Mouse (Mus musculus): ENCODE measurements around the gene Cplx1. TPM values are rescaled to one million over a fixed set of nuclear protein-coding genes. Genes with fewer than 3 reads are reported as not detected.
"Not testable (repeated sequence)": the region's sequence is repeated elsewhere in the genome, so short reads cannot be mapped to it uniquely, and the experiment has no call there.

Gene Cplx1
- polyA plus RNA-seq, 1 experiment from 2014 or later, result 0.74 TPM

DNA sequence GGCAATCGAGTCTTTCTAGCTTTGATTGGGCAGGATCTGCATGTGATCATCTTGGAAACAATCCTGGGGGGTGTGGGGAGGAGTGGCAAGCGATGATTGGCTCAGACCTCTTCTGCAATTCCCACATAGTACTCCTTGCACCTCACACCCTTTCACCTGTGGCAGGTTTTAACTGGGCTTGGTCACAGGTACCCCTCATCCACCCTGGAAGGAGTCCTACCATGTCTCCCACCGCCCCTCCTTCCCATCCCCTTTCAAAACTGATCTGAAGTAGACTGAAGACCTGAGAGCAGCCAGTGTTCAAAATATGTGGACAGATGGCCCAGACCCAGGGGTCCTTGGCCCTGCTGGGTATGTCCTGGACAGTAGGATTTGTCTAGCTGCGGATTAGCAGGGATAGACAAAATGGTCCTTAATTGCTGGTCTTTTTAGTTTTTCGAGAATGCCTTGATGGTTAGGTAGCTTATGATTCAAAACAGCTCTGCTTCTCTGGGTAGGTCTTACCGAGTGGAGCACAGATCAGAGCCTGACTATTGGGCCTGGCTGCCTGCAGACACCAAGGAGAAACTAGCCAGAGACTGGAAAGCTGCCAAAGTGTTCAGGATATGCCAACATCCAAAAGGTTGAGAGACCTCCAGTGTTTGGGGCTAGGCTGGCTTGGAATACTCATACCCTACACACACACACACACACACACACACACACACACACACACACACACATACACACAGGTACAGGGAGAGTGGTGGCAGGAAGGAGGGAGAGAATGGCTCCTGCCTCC lies 34.1 kb downstream of the Cplx1 start:
- Histone ChIP-seq H3K27ac (replicated peaks) (no peak overlapping the region), H3K4me1 (no peaks in the 10 kb centered on the region), H3K4me3 (no peak overlapping the region), H3K9me3 (no peaks in the 10 kb centered on the region), H3K36me3 (no peaks in the 10 kb centered on the region), H3K4me2 (no peak overlapping the region), H3K27me3 (replicated peaks) (no peaks in the 10 kb centered on the region), H3K9ac (no peak overlapping the region)
- no peak for ATAC-seq (ENCODE audit: extremely low read depth, insufficient number of reproducible peaks, low FRiP score, low TSS enrichment)
- 60% methylated on average over 6 of the region's 6 CpGs for WGBS

DNA sequence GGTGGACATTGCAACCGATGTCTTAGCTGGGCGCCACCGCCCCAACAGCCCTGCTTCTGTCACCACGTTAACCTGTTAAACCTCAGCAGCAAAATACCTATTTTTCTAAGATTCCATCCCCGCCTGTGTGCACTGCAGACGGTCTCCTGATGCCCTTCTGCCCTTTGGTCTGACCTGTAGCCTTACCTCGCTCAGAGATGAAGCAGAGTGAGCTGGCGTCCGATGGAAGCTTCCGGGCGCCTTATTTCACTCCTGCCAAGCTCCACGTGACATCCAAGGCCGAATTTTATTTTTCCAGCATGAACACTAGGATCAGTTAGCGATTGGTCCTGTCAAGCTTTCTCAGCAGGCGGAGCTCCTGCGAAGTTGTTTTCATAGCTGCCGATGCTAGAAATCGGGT lies 47.5 kb downstream of the Cplx1 start:
- Histone ChIP-seq H3K9me3 (no peaks in the 10 kb centered on the region), H3K36me3 (peaks cover 89% of the 10 kb centered on the region), H3K4me3 (no peak overlapping the region), H3K27me3 (replicated peaks) (no peaks in the 10 kb centered on the region), H3K4me1 (no peaks in the 10 kb centered on the region), H3K9ac (no peak overlapping the region), H3K27ac (replicated peaks) (no peak overlapping the region), H3K4me2 (no peak overlapping the region)
- no peak for ATAC-seq (ENCODE audit: extremely low read depth, insufficient number of reproducible peaks, low FRiP score, low TSS enrichment)
- 86% methylated on average over 18 of the region's 18 CpGs for WGBS

DNA sequence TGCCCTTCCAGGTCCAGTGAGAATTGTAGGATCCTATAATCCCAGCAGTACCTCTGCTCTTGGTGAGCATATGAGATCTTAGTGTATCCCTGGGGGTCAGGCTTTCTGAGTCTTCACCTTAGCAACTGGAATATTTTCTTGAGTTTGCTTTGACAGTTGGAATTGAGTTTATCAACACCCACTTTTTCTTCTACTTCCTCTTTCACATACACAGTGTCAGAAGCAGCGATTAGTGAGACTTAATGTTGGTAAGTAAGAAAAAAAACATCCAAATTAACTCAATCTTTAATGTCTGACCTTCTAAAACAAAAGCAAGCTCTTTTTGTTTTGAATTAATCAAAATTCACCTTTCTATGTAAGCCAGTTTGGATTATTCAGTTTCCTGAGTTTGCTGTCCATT lies 48.3 kb downstream of the Cplx1 start:
- Histone ChIP-seq H3K27ac (replicated peaks) (no peak overlapping the region), H3K4me2 (no peak overlapping the region), H3K4me1 (no peaks in the 10 kb centered on the region), H3K9me3 (no peaks in the 10 kb centered on the region), H3K9ac (no peak overlapping the region), H3K27me3 (replicated peaks) (no peaks in the 10 kb centered on the region), H3K36me3 (peaks cover 95% of the 10 kb centered on the region), H3K4me3 (no peak overlapping the region)
- no peak for ATAC-seq (ENCODE audit: extremely low read depth, insufficient number of reproducible peaks, low FRiP score, low TSS enrichment)
- 80% methylated on average over 1 of the region's 1 CpGs for WGBS

DNA sequence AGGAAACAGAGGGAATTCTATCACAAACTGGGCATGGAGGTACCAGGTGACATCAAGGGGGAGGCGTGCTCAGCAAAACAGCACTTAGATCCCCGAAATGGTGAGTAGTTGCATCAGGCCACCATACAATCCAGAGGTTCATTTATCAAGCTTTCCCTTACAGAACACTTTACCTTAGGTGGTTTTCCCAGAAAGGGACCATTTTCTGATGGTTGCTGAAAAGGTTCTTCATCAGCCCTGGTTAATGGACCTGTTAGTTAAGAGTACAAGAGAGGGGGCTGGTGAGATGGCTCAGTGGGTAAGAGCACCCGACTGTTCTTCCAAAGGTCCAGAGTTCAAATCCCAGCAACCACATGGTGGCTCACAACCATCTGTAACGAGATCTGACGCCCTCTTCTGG lies 63.7 kb downstream of the Cplx1 start:
- not testable (repeated sequence) for H3K27ac ChIP-seq (replicated peaks); H3K9me3 ChIP-seq; H3K9ac ChIP-seq; ATAC-seq (ENCODE audit: extremely low read depth, insufficient number of reproducible peaks, low FRiP score, low TSS enrichment); H3K27me3 ChIP-seq (replicated peaks); H3K4me1 ChIP-seq; H3K4me2 ChIP-seq; H3K4me3 ChIP-seq
- peaks cover 79% of the 10 kb centered on the region for H3K36me3 ChIP-seq
- 93% methylated on average over 5 of the region's 5 CpGs for WGBS

- no peak for ATAC-seq (ENCODE audit: extremely low read depth, insufficient number of reproducible peaks, low FRiP score, low TSS enrichment)
- Histone ChIP-seq H3K27me3 (replicated peaks) (no peaks in the 10 kb centered on the region), H3K4me2 (no peak overlapping the region), H3K27ac (replicated peaks) (no peak overlapping the region), H3K4me3 (no peak overlapping the region), H3K36me3 (peaks cover 70% of the 10 kb centered on the region), H3K9ac (no peak overlapping the region), H3K9me3 (no peaks in the 10 kb centered on the region), H3K4me1 (no peaks in the 10 kb centered on the region)
- WGBS, result 87% methylated on average over 2 of the region's 2 CpGs
Measured at GRCm38 (mm10) chr5:108485239-108485638, 64.6 kb downstream of the Cplx1 start.

DNA sequence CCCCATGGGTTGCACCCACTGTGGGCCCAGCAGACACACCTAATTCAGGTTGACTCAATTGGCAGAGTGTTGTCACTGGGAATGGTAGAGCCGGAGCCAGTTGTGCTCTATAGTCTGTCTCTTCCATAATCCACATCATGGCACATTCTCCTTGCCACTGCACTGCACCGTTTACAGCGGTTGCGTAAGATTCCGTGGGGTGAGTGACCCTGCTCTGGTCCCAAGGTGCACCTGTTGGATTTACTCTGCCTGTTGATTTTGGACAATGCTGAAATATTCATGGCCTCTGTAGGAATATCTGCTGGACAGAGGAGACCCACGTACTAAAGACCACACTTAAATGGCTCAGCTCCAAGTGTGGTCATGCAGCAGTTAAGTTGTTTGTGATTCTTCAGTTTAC lies 66.8 kb downstream of the Cplx1 start:
- no peak for ATAC-seq (ENCODE audit: extremely low read depth, insufficient number of reproducible peaks, low FRiP score, low TSS enrichment)
- no peak overlapping the region for H3K9ac ChIP-seq
- WGBS, result 92% methylated on average over 6 of the region's 6 CpGs

DNA sequence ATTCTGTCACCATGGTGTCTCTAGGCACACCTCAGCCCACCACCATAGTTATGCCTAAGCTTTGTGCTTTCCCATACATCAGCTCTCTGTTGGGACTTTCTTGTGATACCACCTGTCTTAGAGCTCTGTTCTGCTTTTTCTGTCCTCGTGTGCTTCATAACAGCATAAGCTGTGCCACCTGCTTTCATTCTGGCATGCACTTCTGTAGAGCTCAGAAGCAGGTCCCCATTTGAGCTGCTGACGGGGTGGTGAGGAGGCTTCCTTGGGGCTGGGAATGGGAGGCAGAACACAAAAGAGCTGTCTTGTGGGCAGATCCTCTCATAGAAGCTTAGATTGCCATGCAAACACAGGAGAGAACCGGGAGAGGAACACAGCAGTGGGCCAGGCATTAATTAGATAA lies 73.8 kb downstream of the Cplx1 start:
- Histone ChIP-seq H3K36me3 (peaks cover 81% of the 10 kb centered on the region), H3K27ac (replicated peaks) (no peak overlapping the region)
- WGBS, result 92% methylated on average over 3 of the region's 3 CpGs

More for the DNA sequence above, 66.8 kb downstream of the Cplx1 start:
- no peak overlapping the region for H3K4me3 ChIP-seq
- H3K36me3 ChIP-seq, result peaks cover 66% of the 10 kb centered on the region
- no peak overlapping the region for H3K27ac ChIP-seq (replicated peaks)
- H3K27me3 ChIP-seq (replicated peaks), result no peaks in the 10 kb centered on the region
- no peaks in the 10 kb centered on the region for H3K9me3 ChIP-seq
- H3K4me1 ChIP-seq, result no peaks in the 10 kb centered on the region
- no peak overlapping the region for H3K4me2 ChIP-seq

DNA sequence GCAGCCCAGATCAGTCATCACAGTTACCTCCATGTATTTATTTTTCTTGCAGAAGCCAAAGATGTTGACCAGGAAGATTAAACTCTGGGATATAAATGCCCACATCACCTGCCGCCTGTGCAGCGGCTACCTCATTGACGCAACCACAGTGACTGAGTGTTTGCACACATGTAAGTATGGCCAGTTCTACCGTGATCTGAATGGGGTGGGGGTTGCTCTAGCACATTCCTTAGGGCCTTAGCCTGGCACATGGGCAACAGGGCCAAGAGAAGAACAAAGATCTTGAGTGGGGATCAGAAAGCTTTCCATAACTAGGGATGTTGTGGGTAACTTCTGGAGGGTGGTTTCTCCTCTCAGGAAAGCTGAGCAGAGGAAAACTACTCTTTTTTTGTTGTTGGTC lies 76.1 kb downstream of the Cplx1 start:
- 87% methylated on average over 4 of the region's 4 CpGs for WGBS
- Histone ChIP-seq H3K4me1 (peaks cover 3% of the 10 kb centered on the region; the same call in 1 of the 2 replicates), H3K4me2 (no peak overlapping the region), H3K9ac (no peak overlapping the region), H3K27ac (replicated peaks) (no peak overlapping the region), H3K36me3 (peaks cover 72% of the 10 kb centered on the region), H3K9me3 (no peaks in the 10 kb centered on the region), H3K4me3 (no peak overlapping the region), H3K27me3 (replicated peaks) (no peaks in the 10 kb centered on the region)
- no peak for ATAC-seq (ENCODE audit: extremely low read depth, insufficient number of reproducible peaks, low FRiP score, low TSS enrichment)

More for the DNA sequence above, 73.8 kb downstream of the Cplx1 start:
- no peak overlapping the region for H3K9ac ChIP-seq
- H3K4me3 ChIP-seq, result no peak overlapping the region
- no peak for ATAC-seq (ENCODE audit: extremely low read depth, insufficient number of reproducible peaks, low FRiP score, low TSS enrichment)
- no peak overlapping the region for H3K4me2 ChIP-seq
- no peaks in the 10 kb centered on the region for H3K4me1 ChIP-seq
- no peaks in the 10 kb centered on the region for H3K27me3 ChIP-seq (replicated peaks)
- no peaks in the 10 kb centered on the region for H3K9me3 ChIP-seq

DNA sequence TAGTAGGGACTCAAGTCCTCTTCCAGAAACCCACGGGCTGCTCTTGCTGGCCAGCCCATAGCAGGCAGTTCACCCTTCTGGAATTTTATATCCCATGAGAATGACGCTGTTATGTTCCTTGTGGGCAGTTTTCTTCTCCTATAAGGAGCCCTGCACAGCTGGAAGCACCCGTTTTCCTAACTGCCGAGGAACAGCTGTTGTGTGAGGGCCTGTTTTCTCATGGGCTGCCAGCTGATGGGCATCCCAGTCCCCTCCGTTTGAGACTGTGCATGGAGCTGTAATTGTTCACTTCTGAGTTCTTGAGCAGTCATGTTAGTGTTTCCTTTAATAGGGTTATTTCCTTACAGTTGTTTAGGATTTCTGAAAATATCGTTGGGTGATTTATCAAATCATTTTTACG lies 80.2 kb downstream of the Cplx1 start:
- Histone ChIP-seq H3K27me3 (replicated peaks) (no peaks in the 10 kb centered on the region), H3K4me2 (no peak overlapping the region), H3K36me3 (peaks cover 30% of the 10 kb centered on the region), H3K27ac (replicated peaks) (no peak overlapping the region), H3K9ac (no peak overlapping the region), H3K4me3 (no peak overlapping the region), H3K4me1 (peaks cover 34% of the 10 kb centered on the region), H3K9me3 (no peaks in the 10 kb centered on the region)
- WGBS, result 78% methylated on average over 7 of the region's 7 CpGs
- ATAC-seq (ENCODE audit: extremely low read depth, insufficient number of reproducible peaks, low FRiP score, low TSS enrichment), result no peak

Other genes starting within 250 kb of the Cplx1 start
- 5.0 and 5.1 TPM in 2 replicates for gene Pigg, start 237.4 kb downstream of the Cplx1 start, polyA plus RNA-seq (2015; fragmentation: Nextera tagmentation; extraction: Ambion mirVana)
- 0.10 TPM in 1 of 2 replicates, not detected in the other for gene Gm42517, start 182.1 kb downstream of the Cplx1 start, polyA plus RNA-seq (2015; fragmentation: Nextera tagmentation; extraction: Ambion mirVana)
- 0.20 and 0.23 TPM in 2 replicates for gene Pde6b, start 161.6 kb downstream of the Cplx1 start, polyA plus RNA-seq (2015; fragmentation: Nextera tagmentation; extraction: Ambion mirVana)
- gene Atp5k, start 115.6 kb downstream of the Cplx1 start, polyA plus RNA-seq (2015; fragmentation: Nextera tagmentation; extraction: Ambion mirVana), result 723 and 856 TPM in 2 replicates
- 0.19 and 0.40 TPM in 2 replicates for gene Mfsd7a, start 101.1 kb downstream of the Cplx1 start, polyA plus RNA-seq (2015; fragmentation: Nextera tagmentation; extraction: Ambion mirVana)
- 15.3 and 17.8 TPM in 2 replicates for gene Pcgf3, start 88.8 kb downstream of the Cplx1 start, polyA plus RNA-seq (2015; fragmentation: Nextera tagmentation; extraction: Ambion mirVana)
- gene Gak, start 79.7 kb upstream of the Cplx1 start, polyA plus RNA-seq (2015; fragmentation: Nextera tagmentation; extraction: Ambion mirVana), result 28.9 and 31.5 TPM in 2 replicates
- gene Tmem175, start 79.7 kb upstream of the Cplx1 start, polyA plus RNA-seq (2015; fragmentation: Nextera tagmentation; extraction: Ambion mirVana), result 17.0 and 17.9 TPM in 2 replicates
- gene Idua, start 110.3 kb upstream of the Cplx1 start, polyA plus RNA-seq (2015; fragmentation: Nextera tagmentation; extraction: Ambion mirVana), result 13.5 and 15.4 TPM in 2 replicates
- 5.9 and 6.0 TPM in 2 replicates for gene Dgkq, start 119.6 kb upstream of the Cplx1 start, polyA plus RNA-seq (2015; fragmentation: Nextera tagmentation; extraction: Ambion mirVana)
- gene Slc26a1, start 125.5 kb upstream of the Cplx1 start, polyA plus RNA-seq (2015; fragmentation: Nextera tagmentation; extraction: Ambion mirVana), result 0.62 and 0.99 TPM in 2 replicates
- 13.0 and 19.3 TPM in 2 replicates for gene Fgfrl1, start 142.4 kb upstream of the Cplx1 start, polyA plus RNA-seq (2015; fragmentation: Nextera tagmentation; extraction: Ambion mirVana)
- gene Rnf212, start 225.0 kb upstream of the Cplx1 start, polyA plus RNA-seq (2015; fragmentation: Nextera tagmentation; extraction: Ambion mirVana), result 0.29 and 0.34 TPM in 2 replicates
- gene Tmed11, start 245.3 kb upstream of the Cplx1 start, polyA plus RNA-seq (2015; fragmentation: Nextera tagmentation; extraction: Ambion mirVana), result not detected in 2 replicates

Measured in heart, embryonic 13.5 days (tissue).